Mouse (Mus musculus) ES-E14 (cell line): ENCODE data around the gene Tmcc2. TPM values are rescaled to one million over a fixed set of nuclear protein-coding genes. Genes with fewer than 3 reads are reported as not detected.

ENCODE experiments used
- DNase-seq: peaks from one replicate; pipeline ENCODE4 v3.0.0-alpha.2; 2013; ENCODE audit warnings: low read depth, low spot score
- H3K27ac ChIP-seq: 2 replicates; pipeline ENCODE4 v1.5.1; 2012; ENCODE audit warnings: low read depth, mild to moderate bottlenecking, low read length, moderate library complexity, mixed read lengths; ENCODE audit not compliant: poor library complexity, insufficient read depth, severe bottlenecking
- H3K36me3 ChIP-seq: 2 replicates; pipeline ENCODE4 v1.6.1; 2012; ENCODE audit warnings: mild to moderate bottlenecking, low read length, moderate library complexity, mixed read lengths; ENCODE audit not compliant: control insufficient read depth, poor library complexity, insufficient read depth, severe bottlenecking
- H3K4me1 ChIP-seq, 2 experiments: fragments of 150-350 bp in 1 of 2; sonication (generic) in 1 of 2; 2 replicates each; pipeline ENCODE4 v1.6.1; 2012; ENCODE audit warnings: low read length in 2 of 2, mild to moderate bottlenecking in 1 of 2, mixed read lengths in 1 of 2; ENCODE audit not compliant: control insufficient read depth in 2 of 2, insufficient read depth in 2 of 2, poor library complexity in 1 of 2
- H3K4me3 ChIP-seq, 2 experiments: fragments of 150-350 bp in 1 of 2; sonication (generic) in 1 of 2; 2 replicates each; pipeline ENCODE4 v1.5.1; 2012; ENCODE audit warnings: low read length in 2 of 2, low read depth in 1 of 2, mild to moderate bottlenecking in 1 of 2, mixed read lengths in 1 of 2; ENCODE audit not compliant: insufficient read depth in 1 of 2, poor library complexity in 1 of 2, severe bottlenecking in 1 of 2
- H3K9ac ChIP-seq: 2 replicates; pipeline ENCODE4 v1.6.1; 2012; ENCODE audit warnings: low read depth, mild to moderate bottlenecking, low read length, mixed read lengths; ENCODE audit not compliant: poor library complexity, insufficient read depth, severe bottlenecking
- H3K9me3 ChIP-seq: fragments of 150-350 bp; sonication (generic); 2 replicates; pipeline ENCODE4 v1.6.1; 2012; ENCODE audit warnings: low read depth, mild to moderate bottlenecking, low read length; ENCODE audit not compliant: control insufficient read depth, insufficient read depth
- CHD2 ChIP-seq: IDR thresholded peaks from 2 replicates; pipeline ENCODE4 v1.6.1; 2014; ENCODE audit warnings: mild to moderate bottlenecking, low read depth, low read length, inconsistent platforms
- HCFC1 ChIP-seq: IDR thresholded peaks from 2 replicates; pipeline ENCODE4 v1.6.1; 2012; ENCODE audit warnings: low read length, inconsistent platforms, borderline replicate concordance; ENCODE audit not compliant: insufficient read depth
- MAFK ChIP-seq: IDR thresholded peaks from 2 replicates; pipeline ENCODE4 v1.6.1; 2014; ENCODE audit warnings: mild to moderate bottlenecking, low read depth, low read length, inconsistent platforms; ENCODE audit not compliant: insufficient read depth
- ZC3H11A ChIP-seq: IDR thresholded peaks from 2 replicates; pipeline ENCODE4 v1.6.1; 2012; ENCODE audit warnings: low read depth, mild to moderate bottlenecking, inconsistent platforms, low read length, borderline replicate concordance
- ZNF384 ChIP-seq: IDR thresholded peaks from 2 replicates; pipeline ENCODE4 v1.6.1; 2012; ENCODE audit warnings: low read depth, low read length, inconsistent platforms
- in situ Hi-C, 2 experiments: fragments of 600-800 bp; cut with MboI; formaldehyde crosslinking; loops; one replicate each; pipeline ENCODE4 v1.15.1; 2025; ENCODE audit warnings: low sequenced_read_pairs in 2 of 2, inconsistent platforms in 1 of 2; ENCODE audit not compliant: unreplicated experiment in 2 of 2
- total RNA-seq: library from RNA; depleted of rRNA; stranded (reverse); fragments of 300-350 nt; gene quantifications from 2 replicates; pipeline ENCODE4 v1.2.3, GENCODE M21; 2012; rRNA removed

The Tmcc2 gene
- total RNA-seq: 5.8 and 7.9 TPM in 2 replicates

DNA sequence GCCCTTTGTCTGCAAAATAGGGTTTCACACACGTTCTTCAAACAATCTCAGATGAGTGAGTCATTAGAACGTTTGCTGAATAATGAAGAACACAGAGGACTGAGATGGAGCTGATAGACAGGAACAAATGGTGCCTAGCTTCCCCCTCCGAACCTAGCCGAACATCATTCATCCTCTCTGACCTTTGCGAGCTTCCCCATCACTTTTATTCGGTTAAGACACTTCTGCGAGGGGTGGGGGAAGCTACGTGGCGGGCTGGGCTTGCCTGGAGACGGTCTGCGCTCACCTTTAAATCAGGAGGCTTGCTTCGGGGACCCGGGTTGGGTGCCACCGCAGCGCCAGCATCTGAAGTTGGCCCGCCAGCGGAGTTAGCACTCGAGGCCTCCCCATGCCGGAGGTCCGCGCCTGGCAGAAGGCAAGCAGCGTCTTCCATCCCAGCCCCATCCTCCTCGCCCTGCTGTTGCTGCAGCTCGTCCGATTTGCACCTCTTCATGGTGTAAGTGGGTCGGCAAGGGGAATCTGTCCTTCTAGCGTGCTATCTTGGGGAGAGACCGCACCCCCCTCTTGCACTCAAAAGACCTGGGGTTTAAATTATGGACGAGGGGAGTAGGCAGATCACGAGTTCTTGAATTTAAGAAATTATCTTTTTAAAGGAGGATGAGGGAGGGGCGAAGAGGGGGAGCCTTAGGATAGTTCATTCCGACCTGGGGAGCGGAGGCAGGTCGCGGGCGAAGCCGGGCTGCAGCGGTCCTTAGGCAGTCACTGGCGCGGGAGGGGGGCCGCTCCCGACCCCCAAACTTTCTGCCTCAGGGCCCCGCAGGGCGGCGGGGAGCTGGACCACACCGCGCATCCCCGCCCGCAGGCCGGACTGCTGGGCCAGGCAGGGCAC is at the start of gene Tmcc2:
TSS of gene Tmcc2 (minus strand) at position 591 of the 889 bp plus-strand sequence.
- Histone ChIP-seq H3K36me3 (no peaks in the 10 kb centered on the region), H3K9ac (peak within 1 kb of the TSS; percentile 77), H3K9me3 (no peaks in the 10 kb centered on the region), H3K4me1 (no peaks in the 10 kb centered on the region), H3K27ac (no peak within 1 kb of the TSS), H3K4me3 (peak within 1 kb of the TSS; percentile 76 to 82)
- in situ Hi-C loops: no loop called here
- no peak for TF ChIP-seq MAFK
- no peak for TF ChIP-seq ZNF384
- no peak for TF ChIP-seq CHD2
- no peak for TF ChIP-seq ZC3H11A
- no peak for TF ChIP-seq HCFC1
- DNase-seq: no peak

DNA sequence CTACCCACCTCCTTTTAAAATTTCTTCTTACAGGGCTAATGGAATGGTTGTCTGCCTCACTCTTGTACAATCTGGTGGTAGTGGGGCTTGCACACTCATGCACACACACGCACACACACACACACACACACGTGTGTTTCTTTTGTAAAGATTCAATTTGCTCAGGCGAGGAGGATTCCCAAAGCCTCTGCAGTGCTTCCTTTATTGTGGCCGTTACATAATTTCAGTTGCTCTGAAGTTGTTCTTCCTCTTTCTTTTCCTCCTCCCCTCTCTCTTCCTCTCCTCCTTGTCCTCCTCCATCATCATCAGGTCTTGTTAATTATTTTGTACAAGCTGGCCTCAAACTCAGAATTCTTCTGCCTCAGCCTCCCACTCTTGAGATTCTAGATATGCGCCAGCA is 46.3 kb upstream of the Tmcc2 start:
- Histone ChIP-seq H3K36me3 (peaks cover 5% of the 10 kb centered on the region; the same call in 1 of the 2 replicates), H3K9ac (no peak overlapping the region), H3K4me1 (no peaks in the 10 kb centered on the region; a peak in 1 of 4 replicates), H3K9me3 (no peaks in the 10 kb centered on the region), H3K27ac (no peak overlapping the region), H3K4me3 (no peak overlapping the region)
- DNase-seq: no peak
- in situ Hi-C loops: no loop called here
- TF ChIP-seq MAFK (no peak), HCFC1 (no peak), ZC3H11A (no peak), CHD2 (no peak), ZNF384 (no peak)

DNA sequence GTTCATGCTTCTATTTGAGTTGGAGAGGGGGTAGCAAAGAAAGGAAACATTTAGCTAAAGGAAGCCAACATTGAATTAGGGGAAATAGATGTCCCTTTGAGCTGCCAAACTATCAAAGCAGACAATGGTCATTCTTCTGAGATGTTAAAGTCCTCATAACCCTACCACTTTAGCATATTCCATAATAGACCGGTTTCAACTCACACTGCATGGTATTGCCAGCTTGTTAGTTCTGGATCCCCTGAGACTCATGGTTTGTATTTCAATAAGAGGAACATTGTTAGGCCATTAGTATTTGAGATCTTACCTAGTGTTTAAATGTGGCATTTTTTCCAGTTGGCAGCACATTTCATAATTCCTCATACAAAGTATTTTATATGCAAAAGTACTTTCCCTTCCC is 45.9 kb upstream of the Tmcc2 start:
- TF ChIP-seq CHD2 (no peak), ZC3H11A (no peak), ZNF384 (no peak), MAFK (no peak), HCFC1 (no peak)
- Histone ChIP-seq H3K9ac (no peak overlapping the region), H3K27ac (no peak overlapping the region), H3K36me3 (peaks cover 5% of the 10 kb centered on the region; the same call in 1 of the 2 replicates), H3K9me3 (no peaks in the 10 kb centered on the region), H3K4me1 (no peaks in the 10 kb centered on the region; a peak in 1 of 4 replicates), H3K4me3 (no peak overlapping the region)
- in situ Hi-C loops: no loop called here
- DNase-seq: no peak

DNA sequence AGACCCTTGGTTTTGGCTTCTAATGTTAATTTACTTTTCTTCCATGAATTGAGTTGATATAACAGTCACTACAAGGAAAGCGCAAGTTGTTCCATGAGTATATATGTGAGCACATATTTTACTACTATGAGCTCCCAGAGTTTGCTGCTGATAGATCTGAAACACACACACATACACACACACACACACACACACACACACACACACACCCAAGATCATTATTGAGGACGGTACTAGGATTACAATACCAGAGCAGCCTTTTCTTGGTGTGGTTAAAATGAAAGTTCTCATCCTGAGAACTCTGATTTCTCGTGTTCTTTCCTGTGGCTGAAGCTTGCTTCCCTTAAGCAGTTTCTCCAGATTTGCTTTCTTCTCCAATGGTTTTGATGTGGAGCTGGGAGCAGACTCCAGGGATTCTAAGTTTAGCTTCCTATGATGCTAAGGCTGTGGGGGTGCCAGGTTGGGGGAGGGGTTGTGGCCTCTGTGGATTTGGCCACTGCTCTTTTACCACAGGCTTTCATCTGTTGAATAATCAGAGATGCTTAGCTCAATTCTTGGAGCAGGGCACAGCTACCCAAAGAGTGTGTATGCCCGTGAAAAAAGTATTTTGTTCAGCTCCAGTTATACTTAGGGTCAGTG is 45.4 kb upstream of the Tmcc2 start:
- Histone ChIP-seq H3K4me1 (peaks cover 2% of the 10 kb centered on the region in 2 experiments; a peak in 1 of 4 replicates), H3K36me3 (peaks cover 5% of the 10 kb centered on the region; the same call in 1 of the 2 replicates), H3K4me3 (no peak overlapping the region), H3K9ac (no peak overlapping the region), H3K27ac (no peak overlapping the region), H3K9me3 (no peaks in the 10 kb centered on the region)
- TF ChIP-seq MAFK: no peak
- no peak for TF ChIP-seq HCFC1
- no peak for TF ChIP-seq ZC3H11A
- TF ChIP-seq ZNF384: no peak
- TF ChIP-seq CHD2: no peak
- in situ Hi-C loops: no loop called here
- no peak for DNase-seq
